Mouse (Mus musculus) C2C12 (cell line): Measurements from ENCODE around the gene Arfgap1. TPM values are rescaled to one million over a fixed set of nuclear protein-coding genes. Genes with fewer than 3 reads are reported as not detected.
A peak's percentile ranks its signal among the peaks of the same experiment; 100 is the strongest.

Experiments
- H3K27me3 ChIP-seq: one replicate; pipeline ENCODE4 v1.6.1; 2011; ENCODE audit not compliant: control insufficient read depth, insufficient read depth, insufficient read length
- H3K36me3 ChIP-seq: one replicate; pipeline ENCODE4 v1.6.1; 2011; ENCODE audit not compliant: control insufficient read depth, insufficient read depth
- H3K4me3 ChIP-seq: one replicate; pipeline ENCODE4 v1.5.1; 2011; ENCODE audit warnings: mild to moderate bottlenecking, control low read depth; ENCODE audit not compliant: poor library complexity, insufficient read depth, severe bottlenecking
- H3K79me2 ChIP-seq: one replicate; pipeline ENCODE4 v1.6.1; 2011; ENCODE audit not compliant: control insufficient read depth, insufficient read depth
- H3K79me3 ChIP-seq: one replicate; pipeline ENCODE4 v1.6.1; 2011; ENCODE audit warnings: low read depth, control low read depth
- H3ac ChIP-seq: one replicate; pipeline ENCODE3; 2011; ENCODE audit warnings: low read depth; ENCODE audit not compliant: control insufficient read depth, insufficient read length
- CEBPB ChIP-seq: IDR thresholded peaks from one replicate; pipeline ENCODE4 v1.6.1; 2011; ENCODE audit warnings: low read depth, mild to moderate bottlenecking, control low read depth, moderate library complexity
- CTCF ChIP-seq: IDR thresholded peaks from one replicate; pipeline ENCODE4 v1.5.1; 2011; ENCODE audit not compliant: control insufficient read depth, insufficient read depth, insufficient read length
- FOSL1 ChIP-seq: IDR thresholded peaks from one replicate; pipeline ENCODE4 v1.8.0; 2011; ENCODE audit warnings: mild to moderate bottlenecking, low read length; ENCODE audit not compliant: poor library complexity, insufficient read depth, severe bottlenecking
- MAX ChIP-seq: IDR thresholded peaks from one replicate; pipeline ENCODE4 v1.6.1; 2011; ENCODE audit warnings: mild to moderate bottlenecking, control low read depth
- MYOD1 ChIP-seq: IDR thresholded peaks from one replicate; pipeline ENCODE4 v1.6.1; 2011; ENCODE audit warnings: low read depth; ENCODE audit not compliant: control insufficient read depth, insufficient read length
- MYOG ChIP-seq: IDR thresholded peaks from one replicate; pipeline ENCODE4 v1.6.1; 2011; ENCODE audit not compliant: control insufficient read depth, insufficient read length; ENCODE audit errors: extremely low read depth
- USF1 ChIP-seq: IDR thresholded peaks from one replicate; pipeline ENCODE4 v1.6.1; 2011; ENCODE audit warnings: low read depth, mild to moderate bottlenecking, control low read depth, moderate library complexity
- polyA plus RNA-seq: library from polyadenylated mRNA; unstranded; fragments of >200 nt; fragmentation: generic; extraction: Trizol; gene quantifications from one replicate; pipeline ENCODE4 v1.2.1, GENCODE M21; 2012; ENCODE audit warnings: missing spikeins

The Arfgap1 gene
- polyA plus RNA-seq, 1 experiment = 46.6 TPM

- H3K27me3 ChIP-seq = no peaks in the 10 kb centered on the region
- peak overlapping the region; percentile 95 for H3K4me3 ChIP-seq
- H3K36me3 ChIP-seq = peaks cover 19% of the 10 kb centered on the region
- H3ac ChIP-seq = peak overlapping the region; percentile 80
- peaks cover 40% of the 10 kb centered on the region for H3K79me2 ChIP-seq
- peaks cover 33% of the 10 kb centered on the region for H3K79me3 ChIP-seq
- TF ChIP-seq MAX (no peak), MYOG (no peak), MYOD1 (no peak), CEBPB (no peak), USF1 (no peak), CTCF (no peak), FOSL1 (no peak)
Observed at GRCm38 (mm10) chr2:180966092-180966882, 738 bp upstream of the Arfgap1 start.

GRCm38 (mm10) chr2:180981133-180981532, 14.1 kb downstream of the Arfgap1 start:
- no peak for TF ChIP-seq MAX
- TF ChIP-seq USF1 = no peak
- TF ChIP-seq CEBPB = no peak
- TF ChIP-seq MYOD1 = no peak
- no peak for TF ChIP-seq CTCF
- TF ChIP-seq FOSL1 = no peak
- no peak for TF ChIP-seq MYOG
- Histone ChIP-seq H3ac (no peak overlapping the region), H3K79me2 (no peaks in the 10 kb centered on the region), H3K4me3 (no peak overlapping the region), H3K36me3 (peaks cover 67% of the 10 kb centered on the region), H3K79me3 (no peaks in the 10 kb centered on the region), H3K27me3 (no peaks in the 10 kb centered on the region)

- Histone ChIP-seq H3K79me2 (no peaks in the 10 kb centered on the region), H3ac (no peak overlapping the region), H3K4me3 (no peak overlapping the region), H3K27me3 (no peaks in the 10 kb centered on the region), H3K36me3 (peaks cover 26% of the 10 kb centered on the region), H3K79me3 (no peaks in the 10 kb centered on the region)
- no peak for TF ChIP-seq USF1
- TF ChIP-seq MAX = no peak
- TF ChIP-seq CEBPB = no peak
- TF ChIP-seq CTCF = no peak
Observed at GRCm38 (mm10) chr2:180985635-180986034, 18.6 kb downstream of the Arfgap1 start.

GRCm38 (mm10) chr2:180986449-180986848, 19.4 kb downstream of the Arfgap1 start, which contains the start of gene Col20a1:
Gene Col20a1 (plus strand): TSS chr2:180986535.
- TF ChIP-seq CEBPB (no peak), MAX (no peak), MYOG (no peak), FOSL1 (no peak), MYOD1 (no peak), USF1 (no peak), CTCF (no peak)
- Histone ChIP-seq H3K4me3 (no peak within 1 kb of the TSS), H3K79me3 (no peaks in the 10 kb centered on the region), H3K79me2 (no peaks in the 10 kb centered on the region), H3K27me3 (no peaks in the 10 kb centered on the region), H3ac (no peak within 1 kb of the TSS), H3K36me3 (peaks cover 18% of the 10 kb centered on the region)

GRCm38 (mm10) chr2:180987001-180987400, 20.0 kb downstream of the Arfgap1 start:
- Histone ChIP-seq H3K79me2 (no peaks in the 10 kb centered on the region), H3K4me3 (no peak overlapping the region), H3K27me3 (no peaks in the 10 kb centered on the region), H3K79me3 (no peaks in the 10 kb centered on the region), H3K36me3 (peaks cover 13% of the 10 kb centered on the region), H3ac (no peak overlapping the region)
- TF ChIP-seq MYOG = no peak
- TF ChIP-seq MAX = no peak
- TF ChIP-seq CEBPB = no peak
- TF ChIP-seq MYOD1 = no peak
- no peak for TF ChIP-seq USF1
- no peak for TF ChIP-seq CTCF
- no peak for TF ChIP-seq FOSL1
